Mouse (Mus musculus): ENCODE measurements around the gene Spcs1.

GRCm38 (mm10) chr14:30951154-30951825, 50.2 kb downstream of the Spcs1 start, which contains the start of gene Nek4:
- TF ChIP-seq POLR2A (IDR thresholded peaks at IDR 0.05; ENCODE audit: extremely low read depth, insufficient read depth, low read length) (peak; percentile 83), CTCF (IDR thresholded peaks at IDR 0.05; ENCODE audit: extremely low read depth, insufficient read depth, low read length) (no peak)
